Mouse (Mus musculus) hindbrain, embryonic 16.5 days (tissue): ENCODE measurements at regions not wholly inside any gene's neighbourhood (a gene's known extent, or its start where the extent isn't known, plus 50 kb on each side); places are given as distances from the start of the nearest gene placed in this dataset.
"Not testable (repeated sequence)": the region's sequence is repeated elsewhere in the genome, so short reads cannot be mapped to it uniquely, and the experiment has no call there.

Source experiments
- ATAC-seq: fragments of 200-750 bp; cut with Nextera tagmentation; 2 replicates; pipeline ENCODE4 v1.8.0; 2017; ENCODE audit warnings: moderate TSS enrichment, moderate library complexity
- H3K27ac ChIP-seq: fragments of 300-500 bp; sonication (generic); 2 replicates; pipeline ENCODE4 v1.5.1; 2014; ENCODE audit warnings: low read depth, mild to moderate bottlenecking, control low read depth, low read length, moderate library complexity
- H3K27me3 ChIP-seq: fragments of 300-500 bp; sonication (generic); replicated peaks from 2 replicates; pipeline ENCODE4 v1.6.1; 2014; ENCODE audit warnings: low read length; ENCODE audit not compliant: control insufficient read depth, insufficient read depth
- H3K36me3 ChIP-seq: fragments of 300-500 bp; sonication (generic); 2 replicates; pipeline ENCODE4 v1.6.1; 2014; ENCODE audit warnings: mild to moderate bottlenecking, low read length, moderate library complexity, mixed read lengths; ENCODE audit not compliant: control insufficient read depth, insufficient read depth
- H3K4me1 ChIP-seq: fragments of 300-500 bp; sonication (generic); 2 replicates; pipeline ENCODE4 v1.6.1; 2014; ENCODE audit warnings: low read depth, low read length; ENCODE audit not compliant: control insufficient read depth, insufficient read depth
- H3K4me2 ChIP-seq: fragments of 300-500 bp; sonication (generic); 2 replicates; pipeline ENCODE4 v1.6.1; 2014; ENCODE audit warnings: mild to moderate bottlenecking, low read length, control low read depth, moderate library complexity
- H3K4me3 ChIP-seq: fragments of 300-500 bp; sonication (generic); 2 replicates; pipeline ENCODE4 v1.5.1; 2014; ENCODE audit warnings: mild to moderate bottlenecking, low read length, control low read depth, moderate library complexity
- H3K9ac ChIP-seq: fragments of 300-500 bp; sonication (generic); 2 replicates; pipeline ENCODE4 v1.6.1; 2014; ENCODE audit warnings: low read depth, mild to moderate bottlenecking, control low read depth, low read length, moderate library complexity
- H3K9me3 ChIP-seq: fragments of 300-500 bp; sonication (generic); 2 replicates; pipeline ENCODE4 v1.6.1; 2014; ENCODE audit warnings: mild to moderate bottlenecking, low read length, moderate library complexity; ENCODE audit not compliant: control insufficient read depth
- WGBS: fragments of 180-500 bp; shearing (Covaris S2); extraction: QIAGEN DNeasy Blood & Tissue Kit; methylation state at CpG from one replicate; pipeline ENCODE4 v1.1.7; 2014; 5-methylcytosine and 5-hydroxymethylcytosine counted together

DNA sequence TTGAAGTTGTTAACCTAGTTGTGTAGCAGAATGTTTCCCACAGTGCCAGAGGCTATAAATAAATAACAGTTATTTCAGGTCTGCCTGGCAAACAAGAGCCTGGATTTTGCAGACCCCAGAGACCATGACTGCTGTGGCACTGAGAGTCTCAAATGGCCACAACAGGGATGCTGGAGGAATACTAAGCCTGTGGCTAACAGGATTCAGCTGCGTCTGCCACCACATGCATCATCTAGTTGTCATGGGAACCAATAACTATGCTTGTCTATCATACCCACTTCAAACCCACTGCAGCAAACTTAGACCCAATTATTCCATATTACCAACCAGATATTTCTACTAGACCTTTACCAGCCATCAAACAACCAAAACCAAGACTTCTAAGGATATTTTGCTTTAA lies 385.4 kb downstream of the Mat2b start:
- H3K4me3 ChIP-seq: no peak overlapping the region
- H3K4me2 ChIP-seq: no peak overlapping the region
- H3K9me3 ChIP-seq: no peaks in the 10 kb centered on the region
- ATAC-seq: peak; percentile 34; the same call in 1 of the 2 replicates
- H3K27ac ChIP-seq: no peak overlapping the region
- no peaks in the 10 kb centered on the region for H3K27me3 ChIP-seq
- no peaks in the 10 kb centered on the region for H3K36me3 ChIP-seq
- peaks cover 4% of the 10 kb centered on the region; the same call in 1 of the 2 replicates for H3K4me1 ChIP-seq
- no peak overlapping the region for H3K9ac ChIP-seq
- WGBS: 5% methylated on average over 1 of the region's 1 CpGs

DNA sequence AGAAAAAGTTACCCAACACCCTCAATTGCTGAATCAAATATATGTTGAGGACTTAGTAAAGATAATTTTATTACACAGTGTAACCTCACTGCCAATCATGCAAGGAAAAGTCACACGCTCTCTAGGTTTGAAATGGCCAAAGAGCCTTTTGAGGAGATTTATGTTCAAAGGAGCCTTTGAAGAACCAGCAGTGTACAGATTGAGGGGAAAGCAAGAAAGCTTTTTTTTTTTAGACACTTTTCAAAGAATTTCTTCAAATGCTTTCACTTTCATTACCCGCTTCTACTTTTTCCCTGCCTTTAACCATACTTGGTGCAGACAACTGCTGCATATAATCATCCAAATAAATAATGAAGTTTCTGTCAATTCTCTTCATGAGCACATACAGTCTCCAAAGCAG lies 392.4 kb downstream of the Mat2b start:
- H3K36me3 ChIP-seq: no peaks in the 10 kb centered on the region
- no peak for ATAC-seq
- 94% methylated on average over 2 of the region's 2 CpGs for WGBS
- H3K27me3 ChIP-seq: no peaks in the 10 kb centered on the region
- H3K4me1 ChIP-seq: no peaks in the 10 kb centered on the region
- H3K4me2 ChIP-seq: no peak overlapping the region
- H3K4me3 ChIP-seq: no peak overlapping the region
- H3K9ac ChIP-seq: no peak overlapping the region
- H3K9me3 ChIP-seq: no peaks in the 10 kb centered on the region
- no peak overlapping the region for H3K27ac ChIP-seq

DNA sequence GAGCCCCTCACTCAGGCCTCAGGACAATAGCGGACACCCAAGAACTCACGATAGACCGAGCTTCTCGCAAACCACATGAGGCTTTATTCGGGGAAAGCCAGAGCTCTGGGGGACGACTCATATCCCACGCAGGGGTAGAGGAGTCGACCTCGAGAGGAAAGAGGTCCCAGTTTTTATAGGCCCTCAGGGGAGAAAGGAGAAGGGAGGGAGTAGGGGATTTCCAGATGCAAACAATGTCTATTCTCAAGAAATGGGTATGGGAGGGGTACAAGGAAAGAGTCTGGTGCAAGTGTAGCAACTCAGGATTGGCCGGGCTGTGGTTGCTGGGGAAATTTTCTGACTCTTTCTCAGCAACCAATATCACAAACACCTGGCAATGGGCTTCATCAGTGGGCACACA lies 395.0 kb downstream of the Mat2b start:
- not testable (repeated sequence) for H3K9ac ChIP-seq, H3K27me3 ChIP-seq, H3K4me3 ChIP-seq, H3K9me3 ChIP-seq, ATAC-seq, H3K27ac ChIP-seq, H3K4me1 ChIP-seq, H3K4me2 ChIP-seq, H3K36me3 ChIP-seq
- 86% methylated on average over 10 of the region's 10 CpGs for WGBS

DNA sequence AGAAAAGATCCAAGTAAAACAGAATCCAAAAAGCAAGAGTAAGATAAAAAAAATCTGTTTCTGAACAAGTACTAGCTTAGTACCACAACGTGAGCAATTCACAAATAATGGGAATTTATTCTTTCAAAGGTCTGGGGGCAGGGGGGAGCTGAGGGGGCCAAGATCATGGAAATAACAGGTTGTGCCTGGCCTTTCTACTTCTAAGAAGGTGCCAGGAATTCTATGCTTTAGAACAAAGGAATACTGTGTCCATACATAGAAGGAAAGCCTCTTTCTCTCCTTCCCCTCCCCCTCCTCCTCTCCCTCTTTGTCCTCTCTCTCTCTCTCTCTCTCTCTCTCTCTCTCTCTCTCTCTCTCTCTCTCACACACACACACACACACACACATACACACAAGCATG lies 408.1 kb downstream of the Mat2b start:
- WGBS: 15% methylated on average over 1 of the region's 1 CpGs
- no peaks in the 10 kb centered on the region for H3K9me3 ChIP-seq
- no peak overlapping the region for H3K4me2 ChIP-seq
- no peaks in the 10 kb centered on the region for H3K36me3 ChIP-seq
- no peaks in the 10 kb centered on the region for H3K27me3 ChIP-seq
- H3K4me3 ChIP-seq: no peak overlapping the region
- H3K9ac ChIP-seq: no peak overlapping the region
- no peak for ATAC-seq
- H3K4me1 ChIP-seq: no peaks in the 10 kb centered on the region
- H3K27ac ChIP-seq: no peak overlapping the region

DNA sequence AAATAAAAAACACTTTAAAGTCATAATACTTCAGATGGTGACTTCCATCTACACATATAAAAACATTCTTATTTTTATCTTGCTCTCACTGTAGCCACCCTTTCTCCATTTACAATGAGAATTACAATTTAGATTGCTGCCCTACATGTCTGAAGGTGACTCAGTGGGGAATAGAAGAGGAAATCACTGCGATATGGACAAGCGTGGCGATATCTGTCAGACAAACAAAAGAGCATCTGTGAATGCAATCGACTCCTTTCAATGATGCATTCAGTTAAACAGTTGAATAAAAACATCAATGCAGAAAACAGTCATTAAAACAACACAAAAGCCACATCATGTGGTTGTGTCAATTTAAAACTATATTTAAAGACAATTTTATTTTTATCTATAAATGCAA lies 408.6 kb downstream of the Mat2b start:
- WGBS: 12% methylated on average over 4 of the region's 4 CpGs
- no peak for ATAC-seq

DNA sequence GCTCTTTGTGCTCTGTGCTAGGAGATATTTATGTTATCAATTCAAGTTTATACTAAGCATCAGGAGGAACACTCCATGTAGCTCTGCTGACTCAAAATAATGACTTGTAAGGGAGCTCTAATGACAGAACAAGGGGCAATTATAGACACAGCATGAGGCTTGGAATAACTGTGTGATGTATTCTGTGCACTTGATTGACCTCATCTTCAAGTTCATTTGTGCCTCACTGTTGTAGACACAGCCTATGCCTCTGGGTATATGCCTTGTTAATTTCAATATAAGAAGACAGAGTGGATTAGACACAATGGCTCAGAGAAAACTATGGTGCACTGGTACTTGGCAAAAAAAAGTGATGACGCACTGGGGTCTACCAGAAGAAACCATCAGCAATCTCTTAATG lies 418.3 kb downstream of the Mat2b start:
- Histone ChIP-seq H3K9me3 (no peaks in the 10 kb centered on the region), H3K27me3 (no peaks in the 10 kb centered on the region), H3K4me1 (no peaks in the 10 kb centered on the region), H3K9ac (no peak overlapping the region), H3K27ac (no peak overlapping the region), H3K4me3 (no peak overlapping the region), H3K36me3 (no peaks in the 10 kb centered on the region), H3K4me2 (no peak overlapping the region)
- peak; percentile 74 for ATAC-seq
- WGBS: 61% methylated on average over 1 of the region's 1 CpGs

More for the DNA sequence above, 408.6 kb downstream of the Mat2b start:
- Histone ChIP-seq H3K36me3 (no peaks in the 10 kb centered on the region), H3K27ac (no peak overlapping the region), H3K9ac (no peak overlapping the region), H3K4me3 (no peak overlapping the region), H3K9me3 (no peaks in the 10 kb centered on the region), H3K4me2 (no peak overlapping the region), H3K27me3 (no peaks in the 10 kb centered on the region), H3K4me1 (no peaks in the 10 kb centered on the region)

DNA sequence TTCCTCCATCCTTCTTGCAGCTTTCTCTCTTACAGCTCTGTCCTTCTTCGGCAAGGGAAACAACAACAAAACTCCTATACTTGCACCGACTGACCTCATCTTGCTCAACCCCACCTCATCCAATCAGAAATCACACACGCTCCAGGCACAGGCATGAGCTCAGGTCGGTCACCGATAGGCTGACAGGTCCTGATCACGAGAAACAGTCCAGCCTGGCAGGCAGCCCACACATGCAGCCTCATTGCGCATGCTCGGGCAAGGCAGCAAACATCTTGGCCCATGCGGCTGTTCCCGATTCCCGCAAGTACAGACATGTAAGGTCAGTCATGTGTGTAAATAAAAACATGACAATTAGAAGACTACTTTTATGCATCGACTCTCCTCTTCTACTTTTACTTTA lies 441.9 kb downstream of the Mat2b start:
- ATAC-seq: no peak
- H3K36me3 ChIP-seq: no peaks in the 10 kb centered on the region
- H3K27me3 ChIP-seq: no peaks in the 10 kb centered on the region
- no peak overlapping the region for H3K9ac ChIP-seq
- WGBS: 84% methylated on average over 12 of the region's 12 CpGs
- no peak overlapping the region for H3K27ac ChIP-seq
- no peak overlapping the region for H3K4me3 ChIP-seq
- no peak overlapping the region for H3K4me2 ChIP-seq
- no peaks in the 10 kb centered on the region for H3K9me3 ChIP-seq
- H3K4me1 ChIP-seq: no peaks in the 10 kb centered on the region

DNA sequence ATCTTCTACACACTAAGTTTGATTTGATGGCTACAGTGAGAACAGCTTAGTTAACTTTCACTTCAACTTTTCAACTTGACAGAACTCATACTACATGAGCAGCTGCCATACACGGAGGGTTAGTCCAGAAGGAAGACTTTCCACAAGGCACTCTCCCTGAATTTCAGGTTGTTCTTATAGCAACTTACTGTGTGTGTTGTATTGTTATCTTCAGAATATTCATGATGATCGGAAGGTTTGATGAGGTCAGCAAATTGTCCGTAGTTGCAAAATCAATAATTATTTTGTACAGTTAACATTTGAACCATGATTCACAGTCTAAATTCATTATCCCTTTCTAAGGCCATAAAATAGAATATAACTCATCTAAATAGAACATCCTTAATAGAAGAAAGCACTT lies 442.6 kb downstream of the Mat2b start:
- WGBS: 88% methylated on average over 3 of the region's 3 CpGs
- Histone ChIP-seq H3K4me2 (no peak overlapping the region), H3K9me3 (no peaks in the 10 kb centered on the region), H3K4me1 (no peaks in the 10 kb centered on the region), H3K9ac (no peak overlapping the region), H3K27ac (no peak overlapping the region), H3K27me3 (no peaks in the 10 kb centered on the region), H3K4me3 (no peak overlapping the region), H3K36me3 (no peaks in the 10 kb centered on the region)
- ATAC-seq: no peak

DNA sequence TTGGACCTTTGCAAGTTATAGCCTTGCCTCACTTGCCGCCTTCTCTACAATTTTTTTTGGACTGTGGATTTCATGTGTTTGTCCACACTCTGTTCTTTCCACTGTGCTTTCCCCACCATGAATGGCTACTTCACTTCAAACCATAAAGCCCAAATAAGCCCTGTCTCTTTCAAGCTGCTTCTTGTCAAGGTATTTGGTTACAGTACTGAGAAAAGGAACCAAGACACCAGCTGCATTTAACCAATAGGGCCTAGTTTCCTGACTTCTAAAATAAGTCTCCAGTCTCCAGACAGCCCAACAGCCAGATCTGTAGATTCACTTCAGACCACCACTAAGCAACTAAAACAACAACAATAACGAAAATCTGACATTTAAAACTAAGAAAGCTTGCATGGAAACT lies 443.9 kb downstream of the Mat2b start:
- no peaks in the 10 kb centered on the region for H3K36me3 ChIP-seq
- WGBS: 90% methylated on average over 2 of the region's 2 CpGs

DNA sequence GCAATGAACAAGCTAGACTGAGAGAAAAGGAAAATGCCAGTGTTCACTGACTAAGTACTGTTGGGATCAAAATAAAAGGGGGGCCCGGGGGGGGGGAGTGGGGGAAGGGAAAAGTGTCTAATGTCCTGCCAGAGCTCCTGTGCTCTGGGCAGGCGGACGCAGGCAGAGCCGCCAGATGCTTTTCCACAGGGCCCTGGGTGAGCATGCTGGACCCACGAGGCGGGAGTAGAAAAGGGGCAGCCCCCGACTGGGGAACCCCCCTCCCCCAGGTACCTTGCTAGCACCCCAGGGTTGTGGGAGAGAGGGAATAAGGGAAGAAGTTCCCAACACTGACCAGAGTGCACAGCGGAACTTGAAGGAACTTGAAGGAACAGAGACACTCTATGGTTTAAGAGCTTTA lies 478.6 kb downstream of the Mat2b start:
- no peak overlapping the region for H3K4me3 ChIP-seq
- no peak for ATAC-seq
- H3K36me3 ChIP-seq: no peaks in the 10 kb centered on the region
- H3K27ac ChIP-seq: no peak overlapping the region
- H3K27me3 ChIP-seq: no peaks in the 10 kb centered on the region
- H3K9me3 ChIP-seq: no peaks in the 10 kb centered on the region
- H3K4me2 ChIP-seq: no peak overlapping the region
- H3K4me1 ChIP-seq: no peaks in the 10 kb centered on the region
- no peak overlapping the region for H3K9ac ChIP-seq
- WGBS: 61% methylated on average over 8 of the region's 8 CpGs

More for the DNA sequence above, 443.9 kb downstream of the Mat2b start:
- ATAC-seq: no peak
- H3K9ac ChIP-seq: no peak overlapping the region
- no peaks in the 10 kb centered on the region for H3K9me3 ChIP-seq
- no peak overlapping the region for H3K4me3 ChIP-seq
- H3K27me3 ChIP-seq: no peaks in the 10 kb centered on the region
- H3K27ac ChIP-seq: no peak overlapping the region
- H3K4me2 ChIP-seq: no peak overlapping the region
- H3K4me1 ChIP-seq: no peaks in the 10 kb centered on the region
